Mouse (Mus musculus) limb, embryonic 15.5 days (tissue): ENCODE data around the gene Zfp651. TPM values are rescaled to one million over a fixed set of nuclear protein-coding genes. Genes with fewer than 3 reads are reported as not detected.
A peak's percentile ranks its signal among the peaks of the same experiment; 100 is the strongest.

Source experiments
- ATAC-seq: fragments of 200-750 bp; cut with Nextera tagmentation; 2 replicates; pipeline ENCODE4 v1.8.0; 2017; ENCODE audit warnings: low read depth, moderate TSS enrichment; ENCODE audit not compliant: insufficient number of reproducible peaks, low FRiP score, low TSS enrichment
- H3K27ac ChIP-seq: fragments of 300-500 bp; sonication (generic); 2 replicates; pipeline ENCODE4 v1.5.1; 2015; ENCODE audit warnings: moderate library complexity, mild to moderate bottlenecking, inconsistent platforms
- H3K27me3 ChIP-seq: fragments of 300-500 bp; sonication (generic); 2 replicates; pipeline ENCODE4 v1.6.1; 2015; ENCODE audit warnings: inconsistent platforms
- H3K36me3 ChIP-seq: fragments of 300-500 bp; sonication (generic); 2 replicates; pipeline ENCODE4 v1.6.1; 2015; ENCODE audit warnings: inconsistent platforms
- H3K4me1 ChIP-seq: fragments of 300-500 bp; sonication (generic); 2 replicates; pipeline ENCODE4 v1.6.1; 2015; ENCODE audit warnings: inconsistent platforms
- H3K4me2 ChIP-seq: fragments of 300-500 bp; sonication (generic); 2 replicates; pipeline ENCODE4 v1.6.1; 2015; ENCODE audit warnings: mild to moderate bottlenecking, inconsistent platforms
- H3K4me3 ChIP-seq: fragments of 300-500 bp; sonication (generic); 2 replicates; pipeline ENCODE4 v1.5.1; 2015; ENCODE audit warnings: mild to moderate bottlenecking, inconsistent platforms
- H3K9ac ChIP-seq: fragments of 300-500 bp; sonication (generic); 2 replicates; pipeline ENCODE4 v1.6.1; 2015; ENCODE audit warnings: inconsistent platforms
- H3K9me3 ChIP-seq: fragments of 300-500 bp; sonication (generic); 2 replicates; pipeline ENCODE4 v1.6.1; 2016; ENCODE audit warnings: inconsistent platforms
- WGBS: fragments of 180-500 bp; shearing (Covaris S2); methylation state at CpG from one replicate; pipeline ENCODE4 v1.1.7; 2015; 5-methylcytosine and 5-hydroxymethylcytosine counted together
- polyA plus RNA-seq: library from polyadenylated mRNA; unstranded; fragments of >200 nt; fragmentation: Nextera tagmentation; extraction: Ambion mirVana; gene quantifications from 2 replicates; pipeline ENCODE4 v1.2.1, GENCODE M21; 2015

Gene Zfp651
- polyA plus RNA-seq = 16.2 and 29.6 TPM in 2 replicates

DNA sequence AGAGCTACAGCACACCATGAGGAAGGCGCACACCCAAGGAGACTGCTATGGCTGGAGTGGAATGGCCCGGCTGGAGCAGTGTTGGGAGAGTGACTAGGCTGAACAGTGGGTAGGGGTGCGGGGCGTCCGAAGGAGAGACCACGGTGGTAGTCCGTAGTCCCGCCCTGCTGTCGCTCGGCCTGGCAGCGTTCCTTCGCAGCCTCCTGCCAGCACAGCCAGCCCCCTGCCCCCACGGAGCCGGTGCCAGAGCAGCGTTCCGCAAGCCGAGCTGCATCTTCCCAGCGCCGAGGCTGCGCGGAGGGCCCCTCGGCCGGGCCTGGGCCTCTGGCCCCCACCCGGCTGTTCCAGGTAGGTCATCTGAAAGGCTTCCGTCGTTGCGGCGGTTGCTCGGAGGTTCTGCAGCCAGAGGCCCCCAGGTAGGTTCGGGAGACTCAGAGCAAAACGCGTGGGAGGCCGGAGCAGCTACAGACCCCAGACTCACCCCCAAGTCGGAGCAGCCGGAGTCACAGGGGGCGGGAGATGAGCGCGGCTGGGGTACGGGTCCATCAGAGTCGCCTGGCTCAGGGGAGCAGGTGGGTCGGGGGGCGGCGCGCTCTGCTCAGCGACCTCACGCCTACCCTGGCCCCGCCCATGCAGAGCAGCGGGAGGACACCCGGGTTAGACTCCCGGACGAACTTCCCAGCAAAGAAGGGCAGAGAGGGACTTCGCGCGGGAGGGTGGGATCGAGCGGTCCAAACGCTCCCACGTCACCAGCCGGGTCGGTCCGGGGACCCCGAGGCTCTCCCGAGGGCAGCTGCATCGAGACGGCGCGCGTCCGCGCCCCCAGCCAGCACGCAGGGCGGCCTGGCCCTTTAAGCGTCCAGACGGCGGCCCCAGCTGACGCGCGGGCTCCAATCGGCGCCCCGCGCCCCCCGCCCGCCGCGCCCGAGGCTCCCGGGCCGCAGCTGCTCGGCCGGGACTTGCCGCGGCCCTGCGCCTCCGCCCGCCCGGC lies at the start of gene Zfp651:
Zfp651 (plus strand) TSS at position 240 of the 991 bp plus-strand sequence.
- Histone ChIP-seq H3K9me3 (no peaks in the 10 kb centered on the region), H3K4me3 (peak within 1 kb of the TSS; percentile 71), H3K27ac (peak within 1 kb of the TSS; percentile 95), H3K9ac (peak within 1 kb of the TSS; percentile 87), H3K4me2 (peak within 1 kb of the TSS; percentile 85), H3K27me3 (no peaks in the 10 kb centered on the region), H3K4me1 (peaks cover 68% of the 10 kb centered on the region), H3K36me3 (peaks cover 44% of the 10 kb centered on the region)
- WGBS = under 1% methylated on average over 66 of the region's 97 CpGs
- peak; percentile 69 for ATAC-seq

DNA sequence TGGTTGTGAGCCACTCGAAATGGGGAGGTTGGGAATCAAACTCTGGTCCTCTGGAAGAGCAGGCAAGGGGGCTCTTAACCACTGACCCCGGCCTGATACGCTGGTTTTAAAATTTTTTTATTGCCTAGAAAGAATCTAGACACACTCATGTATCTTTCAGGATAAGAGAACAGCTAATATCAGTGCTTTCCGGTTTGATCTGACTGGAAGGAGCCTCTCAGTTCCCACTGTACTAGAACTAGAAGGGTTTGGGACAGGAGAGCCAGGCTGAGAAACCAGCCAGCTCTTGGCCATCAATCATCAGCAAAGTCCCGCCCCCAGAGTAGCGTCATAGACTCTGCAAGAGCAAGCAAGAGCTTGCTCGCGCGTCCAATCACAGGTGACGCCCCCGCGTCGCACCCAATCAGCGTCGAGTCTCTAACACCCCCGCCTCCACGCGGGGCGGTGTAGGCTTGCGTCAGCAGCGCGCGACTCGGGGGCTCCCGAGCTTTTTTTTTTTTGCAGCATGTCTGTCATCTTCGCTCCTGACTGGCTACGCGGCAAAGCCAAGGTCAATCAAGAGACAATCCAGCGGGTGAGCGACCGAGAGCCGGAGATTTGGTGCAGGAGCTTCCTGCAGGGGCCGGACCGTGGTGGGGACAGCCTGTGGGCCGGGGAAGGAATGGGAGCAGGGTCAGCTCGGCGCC lies 49.1 kb upstream of the Zfp651 start, which contains the start of gene Ss18l2:
Ss18l2 (plus strand) TSS at position 432 of the 686 bp plus-strand sequence.
- 5% methylated on average over 37 of the region's 37 CpGs for WGBS
- peaks cover 16% of the 10 kb centered on the region for H3K36me3 ChIP-seq
- no peaks in the 10 kb centered on the region for H3K27me3 ChIP-seq
- H3K9me3 ChIP-seq = no peaks in the 10 kb centered on the region
- H3K9ac ChIP-seq = peak within 1 kb of the TSS; percentile 94
- H3K27ac ChIP-seq = peak within 1 kb of the TSS; percentile 93
- peak within 1 kb of the TSS; percentile 74 for H3K4me2 ChIP-seq
- H3K4me1 ChIP-seq = peaks cover 21% of the 10 kb centered on the region
- H3K4me3 ChIP-seq = peak within 1 kb of the TSS; percentile 94
- ATAC-seq = peak; percentile 99

DNA sequence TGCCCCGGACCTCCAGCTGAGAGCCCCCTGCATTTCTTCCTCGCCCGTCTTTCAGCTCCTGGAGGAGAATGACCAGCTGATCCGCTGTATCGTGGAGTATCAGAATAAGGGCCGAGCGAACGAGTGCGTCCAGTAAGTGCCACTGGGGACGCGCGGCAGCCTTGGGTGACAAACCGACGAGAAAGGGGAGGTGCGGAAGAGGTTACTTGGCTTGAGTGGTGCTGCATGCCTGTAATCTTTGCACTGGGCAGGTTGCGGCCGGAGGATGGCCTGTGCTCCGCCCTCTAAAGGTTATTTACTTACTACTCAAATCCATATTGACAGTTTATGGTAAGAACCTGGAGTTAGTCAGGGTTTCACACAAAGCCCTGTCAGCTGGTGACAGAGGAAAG lies 48.5 kb upstream of the Zfp651 start:
- WGBS = under 1% methylated on average over 18 of the region's 18 CpGs
- Histone ChIP-seq H3K9me3 (no peaks in the 10 kb centered on the region), H3K4me3 (peak overlapping the region; percentile 94), H3K27me3 (no peaks in the 10 kb centered on the region), H3K9ac (peak overlapping the region; percentile 94), H3K36me3 (peaks cover 16% of the 10 kb centered on the region), H3K4me1 (peaks cover 16% of the 10 kb centered on the region), H3K27ac (peak overlapping the region; percentile 93), H3K4me2 (peak overlapping the region; percentile 74)
- ATAC-seq = no peak

DNA sequence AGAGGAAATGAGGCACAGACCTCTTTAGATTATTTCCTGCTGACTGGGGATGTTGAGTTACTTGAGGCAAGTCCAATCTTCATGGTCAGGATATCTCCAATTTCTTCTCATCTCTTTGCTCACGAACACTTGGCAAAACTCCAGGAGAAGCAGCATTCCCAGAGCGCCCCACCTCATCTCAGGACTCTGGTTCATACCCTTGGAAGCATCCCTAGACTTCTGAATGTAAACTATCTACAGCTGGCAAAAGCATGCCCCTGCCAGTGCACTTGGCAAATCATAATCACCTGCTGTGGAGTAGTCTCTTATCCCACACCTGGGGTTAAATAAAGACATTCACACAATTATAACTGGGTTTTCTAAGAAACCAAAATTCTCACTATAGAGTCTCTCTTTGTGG lies 42.1 kb upstream of the Zfp651 start:
- Histone ChIP-seq H3K4me1 (peaks cover 19% of the 10 kb centered on the region; the same call in 1 of the 2 replicates), H3K27ac (no peak overlapping the region), H3K9ac (no peak overlapping the region), H3K9me3 (no peaks in the 10 kb centered on the region), H3K36me3 (peaks cover 16% of the 10 kb centered on the region), H3K4me3 (no peak overlapping the region), H3K27me3 (no peaks in the 10 kb centered on the region), H3K4me2 (no peak overlapping the region)
- 68% methylated on average over 2 of the region's 2 CpGs for WGBS
- no peak for ATAC-seq

DNA sequence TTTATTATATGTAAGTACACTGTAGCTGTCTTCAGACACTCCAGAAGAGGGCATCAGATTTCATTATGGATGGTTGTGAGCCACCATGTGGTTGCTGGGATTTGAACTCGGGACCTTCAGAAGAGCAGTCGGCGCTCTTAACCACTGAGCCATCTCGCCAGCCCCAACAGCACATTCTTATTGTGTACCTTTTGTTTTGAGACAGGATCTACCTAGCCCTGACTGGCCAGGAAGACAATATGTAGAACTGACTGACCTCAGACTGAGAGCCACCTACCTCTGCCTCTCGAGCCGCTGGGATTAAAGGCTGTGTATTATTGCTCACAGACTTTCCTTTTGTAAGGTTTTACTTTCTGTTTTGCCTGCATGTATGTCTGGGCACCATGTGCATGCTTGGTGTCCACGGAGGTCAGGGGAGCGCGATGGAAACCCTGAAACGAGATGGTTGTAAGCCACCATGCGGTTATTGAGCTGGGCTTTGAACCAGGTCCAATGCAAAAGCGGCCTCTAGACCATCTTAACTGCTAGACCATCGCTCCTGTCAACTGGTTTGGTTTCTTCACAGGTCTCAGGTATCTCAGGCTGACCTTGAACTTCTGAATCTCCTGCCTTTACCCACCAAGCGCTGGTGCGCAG lies 40.9 kb upstream of the Zfp651 start:
- ATAC-seq = no peak
- H3K4me2 ChIP-seq = peak overlapping the region; percentile 67
- peaks cover 8% of the 10 kb centered on the region for H3K36me3 ChIP-seq
- H3K9me3 ChIP-seq = no peaks in the 10 kb centered on the region
- 66% methylated on average over 15 of the region's 15 CpGs for WGBS
- H3K4me1 ChIP-seq = peaks cover 19% of the 10 kb centered on the region; the same call in 1 of the 2 replicates
- H3K4me3 ChIP-seq = peak overlapping the region; percentile 89
- H3K9ac ChIP-seq = peak overlapping the region; percentile 50; the same call in 1 of the 2 replicates
- H3K27me3 ChIP-seq = no peaks in the 10 kb centered on the region
- H3K27ac ChIP-seq = peak overlapping the region; percentile 95

DNA sequence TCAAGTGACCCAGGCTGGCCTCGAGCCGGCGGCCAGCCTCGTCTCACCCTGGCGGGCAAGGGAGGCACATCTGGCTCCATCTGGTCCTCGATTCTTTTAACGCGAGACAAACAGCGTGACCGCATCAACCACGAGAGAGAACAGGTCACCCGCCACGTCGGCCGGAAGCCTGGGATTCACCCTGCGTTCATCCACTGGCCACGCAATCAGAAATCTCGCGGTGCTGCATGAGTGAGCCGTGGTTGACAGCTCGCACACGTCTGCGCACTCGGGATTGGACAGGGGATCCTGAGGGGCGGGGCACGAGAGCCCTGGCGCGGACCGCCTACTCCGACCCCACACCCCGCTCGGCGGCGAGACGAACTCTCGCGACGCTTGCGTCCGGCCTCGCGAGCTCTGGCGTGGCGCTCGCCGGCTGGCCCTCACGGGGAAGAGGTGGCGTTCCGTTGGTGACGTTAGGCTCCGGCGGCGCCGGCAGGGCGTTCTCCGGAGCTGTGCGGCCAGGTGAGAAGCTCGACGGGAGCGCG lies 40.3 kb upstream of the Zfp651 start, which contains the start of gene Nktr:
Nktr (plus strand) TSS at position 378 of the 527 bp plus-strand sequence.
- peak within 1 kb of the TSS; percentile 97 for H3K9ac ChIP-seq
- H3K4me1 ChIP-seq = peaks cover 19% of the 10 kb centered on the region; the same call in 1 of the 2 replicates
- peak within 1 kb of the TSS; percentile 89 for H3K4me3 ChIP-seq
- ATAC-seq = peak; percentile 99
- no peaks in the 10 kb centered on the region for H3K27me3 ChIP-seq
- no peaks in the 10 kb centered on the region for H3K9me3 ChIP-seq
- WGBS = under 1% methylated on average over 61 of the region's 61 CpGs
- 0 out of 2 replicates have a peak, but pooled peaks cover 1% of the 10 kb centered on the region for H3K36me3 ChIP-seq
- H3K4me2 ChIP-seq = peak within 1 kb of the TSS; percentile 72
- peak within 1 kb of the TSS; percentile 95 for H3K27ac ChIP-seq

DNA sequence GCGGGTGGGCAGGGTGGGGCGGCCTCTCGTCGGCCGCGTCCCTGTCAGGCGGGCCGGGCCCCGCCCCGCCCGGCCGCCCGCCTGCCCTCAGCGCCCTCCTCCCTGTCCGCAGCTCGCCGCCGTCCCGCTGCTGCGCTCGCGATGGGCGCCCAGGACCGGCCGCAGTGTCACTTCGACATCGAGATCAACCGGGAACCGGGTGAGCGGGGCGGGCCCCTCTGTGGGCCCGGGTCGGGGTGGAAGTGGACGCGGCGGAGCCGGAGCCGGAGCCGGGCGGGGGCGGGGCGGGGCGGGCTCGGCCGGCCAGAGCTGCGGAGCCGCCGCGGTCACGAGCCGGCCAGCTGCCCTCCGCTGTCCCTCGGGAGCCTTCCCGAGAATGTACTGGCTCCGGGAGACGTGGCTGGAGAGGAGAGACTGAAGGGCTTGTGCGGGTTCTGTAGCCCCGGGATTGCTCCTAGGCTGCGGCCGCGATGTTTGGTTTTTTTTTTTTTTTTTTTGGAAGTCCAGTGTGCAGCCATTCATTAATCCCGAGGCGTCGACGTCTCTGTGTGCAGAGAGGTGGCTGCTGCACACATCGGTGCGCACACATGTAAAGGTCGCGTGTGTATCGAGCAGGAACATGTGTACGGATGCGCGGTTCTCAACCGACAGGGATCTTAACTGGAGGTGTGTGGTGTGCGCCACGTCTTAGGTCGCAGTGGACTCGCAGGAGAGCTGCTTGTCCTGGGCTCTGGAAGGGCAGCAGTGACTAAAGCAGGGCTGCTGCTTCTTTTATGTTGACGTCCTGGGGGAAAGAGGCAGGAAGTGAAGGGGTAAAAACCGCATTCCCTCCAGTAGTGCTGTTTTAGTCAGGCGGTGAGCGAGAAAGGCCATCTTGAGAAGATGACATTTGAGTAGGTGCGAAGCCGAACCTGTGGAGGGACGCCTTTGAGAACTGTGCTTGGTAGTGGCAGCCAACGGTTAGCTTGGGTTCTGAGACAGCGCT lies 39.5 kb upstream of the Zfp651 start:
- H3K27me3 ChIP-seq = no peaks in the 10 kb centered on the region
- H3K36me3 ChIP-seq = no peaks in the 10 kb centered on the region
- peak; percentile 12 for ATAC-seq
- peaks cover 19% of the 10 kb centered on the region; the same call in 1 of the 2 replicates for H3K4me1 ChIP-seq
- H3K27ac ChIP-seq = peak overlapping the region; percentile 95
- peak overlapping the region; percentile 72 for H3K4me2 ChIP-seq
- peak overlapping the region; percentile 89 for H3K4me3 ChIP-seq
- H3K9ac ChIP-seq = peak overlapping the region; percentile 97
- H3K9me3 ChIP-seq = no peaks in the 10 kb centered on the region
- WGBS = under 1% methylated on average over 68 of the region's 87 CpGs

DNA sequence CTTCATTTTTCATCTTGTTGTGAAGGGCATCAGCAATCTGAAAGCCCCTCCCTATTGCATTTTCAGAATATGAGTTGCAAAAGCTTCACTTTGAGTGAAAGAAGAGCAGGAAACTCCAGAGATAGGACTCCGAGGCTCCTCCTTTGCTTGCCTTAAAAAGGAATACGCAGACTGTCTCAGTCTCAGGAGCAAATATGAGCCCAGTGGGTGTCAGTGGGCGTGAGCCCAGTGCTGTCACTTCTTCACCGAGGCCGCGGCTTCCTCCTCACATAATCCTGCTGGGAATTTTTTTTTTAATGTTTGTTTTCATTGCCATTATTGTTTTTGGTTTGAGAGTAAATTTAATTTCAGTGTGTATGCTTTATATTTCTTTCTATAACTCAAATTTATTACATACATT lies 18.6 kb upstream of the Zfp651 start:
- Histone ChIP-seq H3K4me1 (no peaks in the 10 kb centered on the region), H3K27me3 (no peaks in the 10 kb centered on the region), H3K27ac (no peak overlapping the region), H3K4me2 (no peak overlapping the region), H3K9me3 (no peaks in the 10 kb centered on the region), H3K9ac (no peak overlapping the region), H3K36me3 (peaks cover 69% of the 10 kb centered on the region), H3K4me3 (no peak overlapping the region)
- 92% methylated on average over 6 of the region's 6 CpGs for WGBS
- ATAC-seq = no peak

DNA sequence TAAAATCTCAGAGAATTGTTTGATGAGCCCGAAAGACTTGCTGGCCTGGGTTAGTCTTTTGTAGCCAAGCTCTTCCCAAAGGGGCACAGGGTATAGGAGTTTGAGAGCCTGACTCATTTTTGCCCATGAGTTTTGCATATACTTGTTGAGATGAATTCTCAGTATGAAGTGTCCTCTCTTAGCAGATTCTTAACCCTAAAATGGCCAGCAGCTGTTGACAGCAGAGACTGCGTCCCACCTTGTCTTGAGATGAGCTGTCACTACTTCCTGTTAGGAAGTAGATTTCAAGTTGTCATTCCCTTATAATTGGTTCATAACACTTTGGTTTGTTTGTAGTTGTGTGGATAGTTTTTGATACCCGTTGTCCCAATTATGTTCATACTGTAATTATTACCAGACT lies 18.0 kb upstream of the Zfp651 start:
- ATAC-seq = no peak

DNA sequence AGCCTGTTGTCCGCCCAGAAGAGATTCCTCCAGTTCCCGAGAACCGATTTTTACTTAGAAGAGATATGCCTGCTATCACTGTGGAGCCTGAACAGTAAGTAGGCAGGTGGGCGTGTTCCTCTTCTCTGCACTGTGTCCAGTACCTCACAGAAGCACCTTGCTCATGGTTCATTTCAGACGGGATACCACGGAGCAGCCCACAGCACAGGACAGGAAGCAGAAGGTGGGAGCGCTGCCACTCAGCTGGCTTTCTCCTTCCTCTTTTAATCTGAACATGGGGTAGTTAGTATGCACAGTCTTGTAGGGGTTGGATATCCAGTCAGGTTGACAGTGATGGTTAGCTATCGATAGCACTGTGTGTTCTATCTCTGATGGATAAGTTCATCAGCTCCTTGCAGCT lies 15.1 kb upstream of the Zfp651 start:
- no peak overlapping the region for H3K27ac ChIP-seq
- no peaks in the 10 kb centered on the region for H3K27me3 ChIP-seq
- H3K4me2 ChIP-seq = no peak overlapping the region
- no peak for ATAC-seq
- H3K9ac ChIP-seq = no peak overlapping the region
- peaks cover 86% of the 10 kb centered on the region for H3K36me3 ChIP-seq
- 91% methylated on average over 8 of the region's 8 CpGs for WGBS
- H3K9me3 ChIP-seq = no peaks in the 10 kb centered on the region
- H3K4me3 ChIP-seq = no peak overlapping the region
- H3K4me1 ChIP-seq = no peaks in the 10 kb centered on the region

More for the DNA sequence above, 18.0 kb upstream of the Zfp651 start:
- Histone ChIP-seq H3K4me3 (no peak overlapping the region), H3K4me2 (no peak overlapping the region), H3K27me3 (no peaks in the 10 kb centered on the region), H3K27ac (no peak overlapping the region), H3K36me3 (peaks cover 68% of the 10 kb centered on the region), H3K4me1 (no peaks in the 10 kb centered on the region), H3K9me3 (no peaks in the 10 kb centered on the region), H3K9ac (no peak overlapping the region)
- 92% methylated on average over 3 of the region's 3 CpGs for WGBS
